9 mouse cellular contexts compared by ENCODE assay signal in the genomic region with DNA sequence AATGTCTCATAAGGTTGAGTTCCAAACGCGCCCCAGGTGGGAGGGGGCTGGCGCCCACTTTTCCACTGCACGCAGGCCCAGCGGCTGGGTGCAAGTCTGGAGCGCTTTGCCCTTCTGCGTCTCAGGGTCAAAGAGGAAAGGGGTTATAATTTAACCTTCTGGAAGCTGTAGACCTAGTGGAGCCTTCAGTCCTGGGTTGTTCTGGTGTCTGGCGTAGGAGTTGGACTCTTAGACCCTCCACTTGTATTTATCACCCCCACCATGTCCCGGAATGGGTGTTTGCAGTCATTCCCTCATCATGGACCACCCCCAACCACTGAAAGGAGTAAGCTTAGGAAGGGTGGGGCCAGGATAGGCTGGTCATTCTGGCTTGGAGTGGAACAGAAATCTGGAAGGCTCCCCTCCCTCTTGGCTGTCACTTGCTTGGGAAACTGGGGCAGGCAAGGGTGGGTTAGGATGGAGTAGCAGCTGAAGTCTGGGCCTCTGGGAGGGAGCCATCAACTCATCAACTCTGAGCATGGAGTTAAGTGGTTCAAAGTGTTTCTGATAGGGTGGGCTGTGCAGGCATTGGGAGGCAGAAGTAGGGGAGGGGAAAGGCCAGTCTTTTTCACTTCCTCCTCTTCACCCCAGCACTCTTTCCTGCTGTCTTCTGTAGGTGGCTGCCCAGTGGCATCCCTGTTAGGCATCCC. TPM values are rescaled to one million over a fixed set of nuclear protein-coding genes. Genes with fewer than 3 reads are reported as not detected.
DNase-seq lines count a peak whose midpoint lies in the region; ATAC-seq lines count a peak whose summit lies in the region.
"Had no signal": no experiment of that assay in that cellular context is flagged by ENCODE, and none has a peak within 500 bp of the region (broad histone marks: within the 10 kb centered on the region; RNA-seq: fewer than 3 reads in every experiment).

No protein-coding gene starts in this region.

- no peak overlapping the region for H3K4me2 ChIP-seq in limb, embryonic 15.5 days
- H3K4me2 ChIP-seq in stomach, embryonic 16.5 days (ENCODE audit: low read depth, low read length): peak overlapping the region; percentile 99; the same call in 1 of the 2 replicates

- no peaks in the 10 kb centered on the region for H3K9me3 ChIP-seq in limb, embryonic 15.5 days
- no peaks in the 10 kb centered on the region for H3K9me3 ChIP-seq in stomach, embryonic 16.5 days (replicated peaks; ENCODE audit: control insufficient read depth, low read length)

- peak overlapping the region; percentile 75 for H3K4me3 ChIP-seq in brown adipose tissue, adult 24 weeks (ENCODE audit: insufficient read depth, low read depth, low read length)
- peak overlapping the region; percentile 52; the same call in 1 of the 2 replicates for H3K4me3 ChIP-seq in limb, embryonic 15.5 days
- peak overlapping the region; percentile 59 for H3K4me3 ChIP-seq in stomach, embryonic 16.5 days (replicated peaks; ENCODE audit: low read length)

- intact Hi-C loops in heart, postnatal 25 days (cut with DNase I): loop anchor here (1.0 to 2.0 kb wide), 2 partner anchors 54 to 61 kb away; no protein-coding TSS in a partner anchor
- intact Hi-C loops in heart, postnatal 10 days (cut with DNase I): loop anchor here (5.0 kb wide), 2 partner anchors 50 to 230 kb away; no protein-coding TSS in a partner anchor

- H3K27me3 ChIP-seq in limb, embryonic 15.5 days: peaks cover 56% of the 10 kb centered on the region
- H3K27me3 ChIP-seq in stomach, embryonic 16.5 days (ENCODE audit: control insufficient read depth, insufficient read depth, low read length): peaks cover 24% of the 10 kb centered on the region

- peak overlapping the region; percentile 71 for H3K27ac ChIP-seq in brown adipose tissue, adult 24 weeks (replicated peaks; ENCODE audit: low read depth, low read length)
- H3K27ac ChIP-seq in limb, embryonic 15.5 days: no peak overlapping the region
- no peak overlapping the region for H3K27ac ChIP-seq in stomach, embryonic 16.5 days (ENCODE audit: low read length)

- H3K36me3 ChIP-seq in limb, embryonic 15.5 days: no peaks in the 10 kb centered on the region
- no peaks in the 10 kb centered on the region for H3K36me3 ChIP-seq in stomach, embryonic 16.5 days (ENCODE audit: control insufficient read depth, insufficient read depth, low read length)

- ATAC-seq in limb, embryonic 15.5 days (ENCODE audit: insufficient number of reproducible peaks, low FRiP score, low TSS enrichment, low read depth): no peak
- ATAC-seq in stomach, embryonic 16.5 days (ENCODE audit: insufficient read depth, low FRiP score): no peak

- 47% methylated on average over 9 of the region's 9 CpGs for WGBS in limb, embryonic 15.5 days
- 55% methylated on average over 9 of the region's 9 CpGs for WGBS in stomach, embryonic 16.5 days

- no peak overlapping the region for H3K9ac ChIP-seq in limb, embryonic 15.5 days
- peak overlapping the region; percentile 71; the same call in 1 of the 2 replicates for H3K9ac ChIP-seq in stomach, embryonic 16.5 days (ENCODE audit: low read length)

- peaks cover 7% of the 10 kb centered on the region for H3K4me1 ChIP-seq in brown adipose tissue, adult 24 weeks (ENCODE audit: control insufficient read depth, insufficient read depth, insufficient read length, low read length)
- peaks cover 16% of the 10 kb centered on the region for H3K4me1 ChIP-seq in limb, embryonic 15.5 days
- H3K4me1 ChIP-seq in stomach, embryonic 16.5 days (ENCODE audit: control insufficient read depth, insufficient read depth, low read length): peaks cover 8% of the 10 kb centered on the region; the same call in 1 of the 2 replicates

- DNase-seq in heart, adult 11 months: peak; percentile 97
- no peak for DNase-seq in heart, postnatal 25 days (ENCODE audit: low spot score)
- DNase-seq in heart, postnatal 10 days: peak; percentile 41 to 50
- no peak for DNase-seq in right cerebral cortex, postnatal 4 days
- DNase-seq in retina, postnatal 1 day: no peak

RNA-seq across cellular contexts. Expression of a gene that starts 0.9 kb away (rescaled TPM):
- 10 to 100 TPM; 15.1 to 18.2 TPM for total RNA-seq in heart, postnatal 25 days (2021)
- 2.8 and 3.8 TPM in 2 replicates for polyA plus RNA-seq in brown adipose tissue, adult 24 weeks (2012; ENCODE audit: insufficient read depth, insufficient read length, missing spikeins)
- 10 to 100 TPM; 14.4 to 15.6 TPM for total RNA-seq in heart, postnatal 10 days (2021)
- 2.4 and 3.0 TPM in 2 replicates for polyA plus RNA-seq in limb, embryonic 15.5 days (2015; fragmentation: Nextera tagmentation; extraction: Ambion mirVana)
- 3.5 and 4.4 TPM in 2 replicates for polyA plus RNA-seq in stomach, embryonic 16.5 days (2015; fragmentation: Nextera tagmentation; extraction: Ambion mirVana)

RNA-seq across cellular contexts. Expression of a gene that starts 36.5 kb away (rescaled TPM):
- total RNA-seq in heart, postnatal 25 days (2021): not detected
- not detected in 2 replicates for polyA plus RNA-seq in brown adipose tissue, adult 24 weeks (2012; ENCODE audit: insufficient read depth, insufficient read length, missing spikeins)
- not detected for total RNA-seq in heart, postnatal 10 days (2021)
- polyA plus RNA-seq in limb, embryonic 15.5 days (2015; fragmentation: Nextera tagmentation; extraction: Ambion mirVana): 0.67 and 1.0 TPM in 2 replicates
- polyA plus RNA-seq in stomach, embryonic 16.5 days (2015; fragmentation: Nextera tagmentation; extraction: Ambion mirVana): 0.67 and 0.83 TPM in 2 replicates
- total RNA-seq: MEL had no signal

RNA-seq across cellular contexts. Expression of a gene that starts 39.6 kb away (rescaled TPM):
- 1 to 10 TPM; 1.3 to 2.3 TPM for total RNA-seq in heart, postnatal 25 days (2021)
- polyA plus RNA-seq in brown adipose tissue, adult 24 weeks (2012; ENCODE audit: insufficient read depth, insufficient read length, missing spikeins): 3.2 and 4.2 TPM in 2 replicates
- 1 to 10 TPM; 3.1 to 3.9 TPM for total RNA-seq in heart, postnatal 10 days (2021)
- 11.7 and 12.2 TPM in 2 replicates for polyA plus RNA-seq in limb, embryonic 15.5 days (2015; fragmentation: Nextera tagmentation; extraction: Ambion mirVana)
- 6.3 and 7.9 TPM in 2 replicates for polyA plus RNA-seq in stomach, embryonic 16.5 days (2015; fragmentation: Nextera tagmentation; extraction: Ambion mirVana)

RNA-seq across cellular contexts. Expression of a gene that starts 46.4 kb away (rescaled TPM):
- total RNA-seq in heart, postnatal 25 days (2021): not detected
- not detected in 2 replicates for polyA plus RNA-seq in brown adipose tissue, adult 24 weeks (2012; ENCODE audit: insufficient read depth, insufficient read length, missing spikeins)
- total RNA-seq in heart, postnatal 10 days (2021): not detected
- not detected in 2 replicates for polyA plus RNA-seq in limb, embryonic 15.5 days (2015; fragmentation: Nextera tagmentation; extraction: Ambion mirVana)
- not detected in 2 replicates for polyA plus RNA-seq in stomach, embryonic 16.5 days (2015; fragmentation: Nextera tagmentation; extraction: Ambion mirVana)
- total RNA-seq: MEL had no signal

RNA-seq across cellular contexts. Expression of a gene that starts 55.8 kb away (rescaled TPM):
- total RNA-seq in heart, postnatal 25 days (2021): 10 to 100 TPM; 17.5 to 18.8 TPM
- 36.0 and 40.8 TPM in 2 replicates for polyA plus RNA-seq in brown adipose tissue, adult 24 weeks (2012; ENCODE audit: insufficient read depth, insufficient read length, missing spikeins)
- 10 to 100 TPM; 20.4 to 22.6 TPM for total RNA-seq in heart, postnatal 10 days (2021)
- 5.0 and 5.8 TPM in 2 replicates for polyA plus RNA-seq in limb, embryonic 15.5 days (2015; fragmentation: Nextera tagmentation; extraction: Ambion mirVana)
- 4.7 and 5.7 TPM in 2 replicates for polyA plus RNA-seq in stomach, embryonic 16.5 days (2015; fragmentation: Nextera tagmentation; extraction: Ambion mirVana)

Comparison
In these comparisons a context has a peak if more than half of its experiments do, and no peak if none do; other contexts are left out.
1. DNase-seq: peak in heart, adult 11 months (single experiment) and heart, postnatal 10 days (2 of 2); none in heart, postnatal 25 days (single experiment), right cerebral cortex, postnatal 4 days (single experiment) and retina, postnatal 1 day (single experiment).
2. Peak in every context shown above with its lines, with median percentiles within 50 percentile points of each other: H3K4me3 ChIP-seq.